Mouse (Mus musculus): ENCODE results near the gene Zfp189.
A peak's percentile ranks its signal among the peaks of the same experiment; 100 is the strongest.

Zfp189 gene

DNA sequence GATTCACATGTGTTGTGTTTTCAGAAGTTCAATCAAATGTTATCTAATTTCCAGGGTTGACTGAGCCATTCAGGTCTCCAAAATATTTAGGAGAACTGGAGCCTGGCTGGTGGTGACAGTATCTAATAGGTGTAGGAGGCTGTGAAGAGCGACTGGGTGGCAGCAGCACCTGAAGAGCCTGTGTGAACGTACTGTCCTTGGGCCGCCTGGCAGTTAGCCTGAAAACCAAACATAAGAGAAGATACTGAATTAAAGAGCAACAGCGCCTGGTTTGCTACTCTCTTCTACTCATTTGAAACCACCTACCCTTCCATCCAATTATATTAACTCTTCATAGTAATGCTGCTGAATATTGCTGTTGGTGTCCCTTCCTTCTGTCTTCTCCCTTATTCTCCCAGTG lies 15.7 kb downstream of the Zfp189 start:
- no peak for DNase-seq (ENCODE audit: low read depth)

- no peak for DNase-seq (ENCODE audit: low read depth)
Measured at GRCm38 (mm10) chr4:49539665-49540064, 18.7 kb downstream of the Zfp189 start.

DNA sequence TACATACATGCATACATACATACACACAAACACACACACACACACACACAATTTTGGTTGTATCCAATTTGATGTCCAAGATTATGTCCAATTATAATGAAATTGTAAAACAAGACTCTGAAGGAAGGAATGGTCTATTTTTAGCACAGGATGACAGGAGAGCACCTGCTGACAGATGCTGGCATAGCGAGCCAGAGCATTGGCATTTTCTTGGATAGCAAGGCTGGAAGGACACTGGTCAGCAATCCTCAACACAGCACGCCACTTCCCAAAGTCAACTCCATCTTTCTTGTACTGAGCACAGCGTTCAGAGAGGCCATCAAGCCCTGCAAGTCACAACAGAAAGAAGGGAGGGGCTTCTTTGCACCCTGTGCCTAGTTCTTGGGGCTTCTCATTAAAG lies 20.0 kb downstream of the Zfp189 start:
- no peak for DNase-seq (ENCODE audit: low read depth)

DNA sequence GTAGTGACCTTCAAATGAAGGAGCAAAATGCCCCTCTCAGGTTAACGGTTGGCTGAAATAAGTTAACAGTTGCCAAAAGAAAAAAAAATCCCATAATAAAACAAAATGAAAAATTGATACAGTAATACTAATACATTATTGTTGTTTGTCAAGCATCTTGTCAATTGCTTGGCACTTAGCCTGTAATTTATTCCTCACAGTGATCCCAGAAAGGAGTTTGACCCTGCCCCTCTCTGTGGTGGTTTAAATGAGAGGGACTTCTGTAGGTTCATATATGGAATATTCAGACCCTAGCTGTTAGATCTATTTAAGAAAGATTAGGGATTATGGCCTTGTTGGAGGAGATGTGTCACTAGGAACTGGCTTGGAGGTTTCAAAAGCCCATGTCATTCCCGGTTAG lies 25.1 kb downstream of the Zfp189 start:
- DNase-seq (ENCODE audit: low read depth) = no peak

DNA sequence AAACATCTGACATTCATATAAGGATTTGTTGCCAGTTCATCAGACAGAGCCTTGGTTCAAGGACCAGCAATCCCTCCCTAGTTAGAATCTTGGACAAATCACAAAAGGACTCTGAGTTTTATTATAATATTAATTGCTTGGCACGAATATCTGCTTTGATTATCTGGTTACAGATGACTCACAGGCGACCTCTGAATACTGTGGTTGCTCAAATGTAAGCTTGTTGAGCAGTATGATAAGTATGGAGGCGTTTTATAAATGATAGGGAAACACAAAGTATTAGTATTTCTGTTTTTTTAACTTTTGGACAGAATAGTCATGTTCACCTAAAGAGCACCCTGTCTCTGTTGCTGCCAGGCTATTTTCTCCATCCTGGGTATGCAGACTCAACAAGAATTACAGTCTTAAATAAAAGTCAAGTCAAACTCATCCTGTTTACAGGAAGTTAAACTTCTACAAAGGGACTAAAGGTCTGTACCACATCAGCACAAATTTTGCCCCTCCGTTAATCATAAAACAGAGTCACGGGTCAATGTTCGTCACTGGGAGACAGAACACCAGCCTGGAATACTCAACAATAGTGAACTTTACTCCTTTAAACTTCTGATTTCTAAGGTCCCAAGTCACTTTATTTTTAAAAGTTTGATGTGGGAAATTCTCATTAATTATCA lies 26.0 kb downstream of the Zfp189 start:
- DNase-seq (ENCODE audit: low read depth) = no peak

- DNase-seq (ENCODE audit: low read depth) = no peak
Measured at GRCm38 (mm10) chr4:49547544-49548219, 26.7 kb downstream of the Zfp189 start.

DNA sequence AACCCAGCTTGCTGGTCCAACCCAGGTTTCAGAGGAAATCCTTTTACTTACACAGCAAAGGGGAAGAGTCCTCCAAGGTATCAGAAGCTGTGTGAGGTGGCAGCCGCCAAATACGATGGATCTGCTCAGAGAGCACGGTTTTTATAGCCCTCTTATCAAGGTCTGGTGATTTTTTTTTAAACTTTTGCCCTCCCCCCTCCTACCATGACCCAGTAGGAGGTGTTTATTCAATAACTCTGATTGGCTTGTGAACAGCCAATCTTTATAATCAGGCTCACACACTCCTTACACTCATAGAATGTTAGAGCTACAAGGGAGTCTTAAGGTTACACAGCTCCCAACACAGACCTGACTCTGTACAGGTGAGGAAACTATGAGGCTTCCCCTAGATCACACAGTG lies 28.4 kb downstream of the Zfp189 start, which contains the start of gene Aldob:
Gene Aldob (minus strand): TSS at position 164 of the 400 bp plus-strand sequence.
- no peak for DNase-seq (ENCODE audit: low read depth)

- no peak for DNase-seq (ENCODE audit: low read depth)
Measured at GRCm38 (mm10) chr4:49553380-49553779, 32.4 kb downstream of the Zfp189 start.

GRCm38 (mm10) chr4:49557375-49557774 lies 36.4 kb downstream of the Zfp189 start:
- DNase-seq (ENCODE audit: low read depth) = no peak

DNA sequence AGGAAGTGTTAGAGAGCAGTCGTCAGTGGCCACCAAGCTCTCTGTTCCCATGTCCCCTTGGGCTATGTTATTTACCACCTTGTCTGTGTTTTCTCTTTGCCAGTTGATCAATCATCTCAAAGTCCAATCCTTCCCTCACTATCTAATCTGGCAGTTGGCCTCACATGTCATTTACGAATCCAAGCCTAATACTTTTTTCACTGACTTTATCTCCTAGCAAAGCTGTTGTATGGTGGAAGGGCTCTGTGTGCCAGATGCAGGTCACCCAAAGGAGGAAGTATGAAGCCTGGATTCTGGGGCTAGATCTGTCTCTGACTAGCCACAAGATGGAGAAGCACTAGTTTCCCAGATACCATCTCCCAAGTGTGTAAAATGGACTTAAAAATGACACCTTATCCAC lies 37.2 kb downstream of the Zfp189 start:
- DNase-seq (ENCODE audit: low read depth) = no peak

DNA sequence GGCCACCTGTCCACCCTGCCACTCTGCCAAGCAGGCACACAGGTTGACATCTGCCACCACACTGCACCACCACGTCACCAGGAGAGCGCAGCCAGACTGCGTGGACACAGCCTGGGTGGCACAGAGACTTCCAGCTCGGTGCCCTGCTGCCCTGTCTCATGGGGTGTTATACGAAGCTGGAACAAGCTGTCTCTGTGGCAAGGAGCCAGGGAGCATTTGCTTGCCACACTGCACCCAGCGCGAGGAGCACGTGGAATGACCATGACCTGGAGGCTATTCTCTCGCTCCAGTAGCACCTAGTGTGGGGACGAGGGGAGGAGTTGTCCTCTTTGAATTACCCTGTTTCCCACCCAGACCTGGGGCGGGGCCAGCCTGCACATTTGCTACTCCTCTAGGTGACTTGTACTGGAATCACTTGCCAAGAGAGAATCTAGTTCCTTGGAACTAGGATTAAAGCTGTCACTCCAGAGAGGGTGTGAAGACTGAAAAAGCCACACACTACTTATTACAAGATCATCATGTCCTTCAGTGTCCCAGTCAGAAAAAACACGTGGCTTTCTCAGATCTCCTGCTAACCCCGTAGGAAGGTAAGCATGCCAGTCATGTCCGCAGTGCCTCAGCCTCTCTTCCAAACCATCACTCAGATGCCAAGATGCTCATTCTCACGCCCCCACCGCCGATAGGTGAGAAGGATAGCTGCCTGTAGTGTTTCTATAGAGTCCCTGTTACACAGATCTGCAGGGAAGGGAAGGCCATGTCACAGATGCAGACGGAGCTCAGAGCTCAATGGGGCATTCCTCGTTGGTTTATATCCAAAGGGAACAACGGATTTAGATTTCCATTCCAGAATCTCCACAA lies 39.2 kb downstream of the Zfp189 start:
- no peak for DNase-seq (ENCODE audit: low read depth)

GRCm38 (mm10) chr4:49567613-49568012 lies 46.6 kb downstream of the Zfp189 start:
- peak; percentile 30 for DNase-seq (ENCODE audit: low read depth)

- no peak for DNase-seq (ENCODE audit: low read depth)
Measured at GRCm38 (mm10) chr4:49572194-49572593, 51.2 kb downstream of the Zfp189 start.

All from fibroblast of lung, adult 2 months (primary cell).